Mouse (Mus musculus) heart, embryonic 10.5 days (tissue): ENCODE results near the gene Zfp866. TPM values are rescaled to one million over a fixed set of nuclear protein-coding genes. Genes with fewer than 3 reads are reported as not detected.

Source experiments
- DNase-seq: peaks from one replicate; pipeline ENCODE4 v3.0.0-alpha.2; 2017; ENCODE audit warnings: low spot score
- H3K27ac ChIP-seq: fragments of 300-500 bp; sonication (generic); 2 replicates; pipeline ENCODE4 v1.5.1; 2016; ENCODE audit warnings: mild to moderate bottlenecking
- H3K27me3 ChIP-seq: fragments of 300-500 bp; sonication (generic); 2 replicates; pipeline ENCODE4 v1.6.1; 2016; ENCODE audit warnings: mild to moderate bottlenecking; ENCODE audit not compliant: poor library complexity, insufficient read depth, severe bottlenecking
- H3K36me3 ChIP-seq: fragments of 300-500 bp; sonication (generic); 2 replicates; pipeline ENCODE4 v1.6.1; 2016; ENCODE audit warnings: mild to moderate bottlenecking, moderate library complexity
- H3K4me1 ChIP-seq: fragments of 300-500 bp; sonication (generic); 2 replicates; pipeline ENCODE4 v1.6.1; 2016; ENCODE audit warnings: mild to moderate bottlenecking
- H3K4me3 ChIP-seq: fragments of 300-500 bp; sonication (generic); 2 replicates; pipeline ENCODE4 v1.5.1; 2016; ENCODE audit warnings: mild to moderate bottlenecking, moderate library complexity
- H3K9me3 ChIP-seq: fragments of 300-500 bp; sonication (generic); 2 replicates; pipeline ENCODE4 v1.6.1; 2016; ENCODE audit warnings: mild to moderate bottlenecking, moderate library complexity
- WGBS: fragments of 180-500 bp; shearing (Covaris S2); methylation state at CpG from one replicate; pipeline ENCODE4 v1.1.7; 2016; 5-methylcytosine and 5-hydroxymethylcytosine counted together
- polyA plus RNA-seq: library from polyadenylated mRNA; unstranded; fragments of >200 nt; fragmentation: Nextera tagmentation; extraction: Ambion mirVana; gene quantifications from 2 replicates; pipeline ENCODE4 v1.2.1, GENCODE M21; 2016

Zfp866 gene
- polyA plus RNA-seq = 20.4 and 26.4 TPM in 2 replicates

GRCm38 (mm10) chr8:69790773-69791367, at the start of gene Zfp866, which contains the start of gene Atp13a1:
Gene Zfp866, minus strand, starts transcription at chr8:69791178.
Gene Atp13a1, plus strand, starts transcription at chr8:69791163.
- Histone ChIP-seq H3K36me3 (peaks cover 27% of the 10 kb centered on the region), H3K27ac (peak within 1 kb of the TSS; percentile 96), H3K4me3 (peak within 1 kb of the TSS; percentile 97), H3K4me1 (peaks cover 13% of the 10 kb centered on the region), H3K27me3 (no peaks in the 10 kb centered on the region), H3K9me3 (no peaks in the 10 kb centered on the region)
- peak; percentile 96 for DNase-seq
- under 1% methylated on average over 38 of the region's 38 CpGs for WGBS

GRCm38 (mm10) chr8:69837057-69837682, 46.2 kb upstream of the Zfp866 start:
- Histone ChIP-seq H3K27ac (no peak overlapping the region), H3K9me3 (no peaks in the 10 kb centered on the region), H3K4me3 (no peak overlapping the region), H3K27me3 (0 out of 2 replicates have a peak, but pooled peaks cover 8% of the 10 kb centered on the region), H3K4me1 (peaks cover 10% of the 10 kb centered on the region), H3K36me3 (no peaks in the 10 kb centered on the region)
- WGBS = 70% methylated on average over 8 of the region's 8 CpGs
- no peak for DNase-seq

- peak within 1 kb of the TSS; percentile 76 for H3K4me3 ChIP-seq
- under 1% methylated on average over 38 of the region's 38 CpGs for WGBS
- peaks cover 8% of the 10 kb centered on the region; the same call in 1 of the 2 replicates for H3K36me3 ChIP-seq
- peaks cover 10% of the 10 kb centered on the region for H3K4me1 ChIP-seq
- H3K27me3 ChIP-seq = 0 out of 2 replicates have a peak, but pooled peaks cover 8% of the 10 kb centered on the region
- H3K9me3 ChIP-seq = no peaks in the 10 kb centered on the region
- H3K27ac ChIP-seq = peak within 1 kb of the TSS; percentile 85
- peak; percentile 94 for DNase-seq
These were observed 41.4 kb upstream of the Zfp866 start, which contains the start of gene Pbx4 for GRCm38 (mm10) chr8:69832298-69832853. Gene Pbx4, plus strand, starts transcription at chr8:69832491.

- Histone ChIP-seq H3K36me3 (peaks cover 29% of the 10 kb centered on the region), H3K27ac (no peak overlapping the region), H3K27me3 (no peaks in the 10 kb centered on the region; the same call in 1 of the 2 replicates), H3K4me3 (no peak overlapping the region), H3K4me1 (peaks cover 32% of the 10 kb centered on the region), H3K9me3 (no peaks in the 10 kb centered on the region)
- 92% methylated on average over 12 of the region's 12 CpGs for WGBS
- DNase-seq = no peak
These were observed 35.4 kb upstream of the Zfp866 start for GRCm38 (mm10) chr8:69826371-69826770.

GRCm38 (mm10) chr8:69822386-69823191, 31.6 kb upstream of the Zfp866 start, which contains the start of gene Lpar2:
Gene Lpar2, plus strand, starts transcription at chr8:69822429.
- Histone ChIP-seq H3K4me3 (peak within 1 kb of the TSS; percentile 73), H3K27ac (peak within 1 kb of the TSS; percentile 84), H3K36me3 (peaks cover 33% of the 10 kb centered on the region), H3K4me1 (peaks cover 32% of the 10 kb centered on the region), H3K9me3 (no peaks in the 10 kb centered on the region), H3K27me3 (no peaks in the 10 kb centered on the region; the same call in 1 of the 2 replicates)
- peak; percentile 91 for DNase-seq
- 2% methylated on average over 33 of the region's 35 CpGs for WGBS

GRCm38 (mm10) chr8:69821971-69822385, 31.0 kb upstream of the Zfp866 start:
- Histone ChIP-seq H3K36me3 (peaks cover 39% of the 10 kb centered on the region), H3K4me3 (peak overlapping the region; percentile 73), H3K27ac (peak overlapping the region; percentile 84), H3K27me3 (no peaks in the 10 kb centered on the region; the same call in 1 of the 2 replicates), H3K9me3 (no peaks in the 10 kb centered on the region), H3K4me1 (peaks cover 32% of the 10 kb centered on the region)
- 1% methylated on average over 16 of the region's 22 CpGs for WGBS
- DNase-seq = no peak

GRCm38 (mm10) chr8:69820466-69820865, 29.5 kb upstream of the Zfp866 start:
- no peaks in the 10 kb centered on the region for H3K9me3 ChIP-seq
- 74% methylated on average over 9 of the region's 9 CpGs for WGBS
- no peak overlapping the region for H3K4me3 ChIP-seq
- no peaks in the 10 kb centered on the region; the same call in 1 of the 2 replicates for H3K27me3 ChIP-seq
- peaks cover 43% of the 10 kb centered on the region for H3K4me1 ChIP-seq
- no peak for DNase-seq
- H3K36me3 ChIP-seq = peaks cover 44% of the 10 kb centered on the region
- H3K27ac ChIP-seq = no peak overlapping the region

- Histone ChIP-seq H3K36me3 (peaks cover 72% of the 10 kb centered on the region), H3K27ac (no peak overlapping the region), H3K27me3 (no peaks in the 10 kb centered on the region), H3K9me3 (no peaks in the 10 kb centered on the region), H3K4me1 (peaks cover 11% of the 10 kb centered on the region), H3K4me3 (no peak overlapping the region)
- 93% methylated on average over 4 of the region's 4 CpGs for WGBS
- DNase-seq = no peak
These were observed 24.4 kb upstream of the Zfp866 start for GRCm38 (mm10) chr8:69815396-69815795.

- no peak for DNase-seq
- H3K36me3 ChIP-seq = peaks cover 72% of the 10 kb centered on the region
- H3K27me3 ChIP-seq = no peaks in the 10 kb centered on the region
- H3K4me3 ChIP-seq = no peak overlapping the region
- no peaks in the 10 kb centered on the region for H3K9me3 ChIP-seq
- H3K4me1 ChIP-seq = peaks cover 14% of the 10 kb centered on the region
- no peak overlapping the region for H3K27ac ChIP-seq
- WGBS = 82% methylated on average over 2 of the region's 2 CpGs
These were observed 23.9 kb upstream of the Zfp866 start for GRCm38 (mm10) chr8:69814881-69815280.

- Histone ChIP-seq H3K4me3 (peak overlapping the region; percentile 67), H3K27ac (no peak overlapping the region), H3K36me3 (peaks cover 70% of the 10 kb centered on the region), H3K9me3 (no peaks in the 10 kb centered on the region), H3K27me3 (no peaks in the 10 kb centered on the region), H3K4me1 (peaks cover 22% of the 10 kb centered on the region)
- 45% methylated on average over 3 of the region's 3 CpGs for WGBS
- DNase-seq = no peak
These were observed 18.8 kb upstream of the Zfp866 start for GRCm38 (mm10) chr8:69809820-69810219.

- Histone ChIP-seq H3K4me1 (peaks cover 22% of the 10 kb centered on the region), H3K9me3 (no peaks in the 10 kb centered on the region), H3K4me3 (peak overlapping the region; percentile 67), H3K27ac (peak overlapping the region; percentile 83), H3K27me3 (no peaks in the 10 kb centered on the region), H3K36me3 (peaks cover 68% of the 10 kb centered on the region)
- 2% methylated on average over 23 of the region's 23 CpGs for WGBS
- DNase-seq = no peak
These were observed 18.0 kb upstream of the Zfp866 start for GRCm38 (mm10) chr8:69808864-69809403.
